Mouse (Mus musculus) adrenal gland, adult 8-10 months (tissue): ENCODE data around the gene Wdr76. TPM values are rescaled to one million over a fixed set of nuclear protein-coding genes. Genes with fewer than 3 reads are reported as not detected.

ENCODE experiments used
- total RNA-seq, 4 experiments: library from RNA; stranded (reverse); gene quantifications; 2 replicates each; pipeline ENCODE4 v1.2.4; 2022

The Wdr76 gene
- total RNA-seq, 4 experiments from 2014 or later: 2.6 to 6.1 (median 4.4) TPM

Other genes starting within 250 kb of the Wdr76 start
- 100 to 1,000 TPM in 1 of 4 experiments, 10 to 100 TPM in 3; 81.3 to 124 (median 91.5) TPM for gene Trp53bp1, start 235.3 kb upstream of the Wdr76 start, total RNA-seq
- gene Map1a, start 217.1 kb upstream of the Wdr76 start, total RNA-seq: 10 to 100 TPM; 10.4 to 17.5 (median 12.5) TPM
- gene Ppip5k1, start 151.3 kb upstream of the Wdr76 start, total RNA-seq: 10 to 100 TPM; 46.6 to 69.1 (median 53.0) TPM
- 10 to 100 TPM in 3 of 4 experiments, 1 to 10 TPM in 1; 9.9 to 15.5 (median 12.2) TPM for gene Ckmt1, start 149.0 kb upstream of the Wdr76 start, total RNA-seq
- 1 to 10 TPM in 1 of 4 experiments, under 1 TPM in 1, not detected in 2; 0.81 to 1.4 TPM for gene Strc, start 119.6 kb upstream of the Wdr76 start, total RNA-seq
- gene Pdia3, start 92.9 kb upstream of the Wdr76 start, total RNA-seq: 100 to 1,000 TPM; 426 to 490 (median 434) TPM
- gene Catsper2, start 92.9 kb upstream of the Wdr76 start, total RNA-seq: 1 to 10 TPM; 2.2 to 4.1 (median 2.9) TPM
- under 1 TPM in 3 of 4 experiments, not detected in 1; 0.24 to 0.74 (median 0.62) TPM for gene Ell3, start 62.4 kb upstream of the Wdr76 start, total RNA-seq
- 100 to 1,000 TPM; 249 to 360 (median 257) TPM for gene Serf2, start 57.5 kb upstream of the Wdr76 start, total RNA-seq
- gene Hypk, start 53.4 kb upstream of the Wdr76 start, total RNA-seq: 10 to 100 TPM; 14.2 to 53.3 (median 35.7) TPM
- gene Serinc4, start 49.9 kb upstream of the Wdr76 start, total RNA-seq: under 1 TPM; 0.20 to 0.75 (median 0.28) TPM
- gene Mfap1b, start 32.7 kb upstream of the Wdr76 start, total RNA-seq: 10 to 100 TPM; 38.2 to 44.8 (median 40.2) TPM
- 10 to 100 TPM; 31.3 to 37.9 (median 35.5) TPM for gene Mfap1a, start 58 bp upstream of the Wdr76 start, total RNA-seq